Mouse (Mus musculus): ENCODE data around the gene Clec2e.

The Clec2e gene

GRCm38 (mm10) chr6:129056237-129056636 lies 44.5 kb downstream of the Clec2e start:
- no peak for DNase-seq

- no peak for DNase-seq
Observed at GRCm38 (mm10) chr6:129051731-129052130, 49.0 kb downstream of the Clec2e start.

GRCm38 (mm10) chr6:129051086-129051485 lies 49.6 kb downstream of the Clec2e start:
- no peak for DNase-seq

GRCm38 (mm10) chr6:129049596-129050251 lies 51.0 kb downstream of the Clec2e start:
- DNase-seq: no peak

- DNase-seq: peak; percentile 74 to 85
Observed at GRCm38 (mm10) chr6:129048857-129049473, 51.7 kb downstream of the Clec2e start.

GRCm38 (mm10) chr6:129048381-129048780 lies 52.3 kb downstream of the Clec2e start:
- no peak for DNase-seq

- no peak for DNase-seq
Observed at GRCm38 (mm10) chr6:129045601-129046000, 55.1 kb downstream of the Clec2e start, which contains the start of gene Klrb1f. Gene Klrb1f, plus strand, starts transcription at chr6:129045901.

- DNase-seq: no peak
Observed at GRCm38 (mm10) chr6:129042470-129042869, 58.2 kb downstream of the Clec2e start.
